Mouse (Mus musculus): ENCODE results near the gene Ephb1. TPM values are rescaled to one million over a fixed set of nuclear protein-coding genes. Genes with fewer than 3 reads are reported as not detected.

The Ephb1 gene
- polyA plus RNA-seq, 3 experiments from 2014 or later = not detected

DNA sequence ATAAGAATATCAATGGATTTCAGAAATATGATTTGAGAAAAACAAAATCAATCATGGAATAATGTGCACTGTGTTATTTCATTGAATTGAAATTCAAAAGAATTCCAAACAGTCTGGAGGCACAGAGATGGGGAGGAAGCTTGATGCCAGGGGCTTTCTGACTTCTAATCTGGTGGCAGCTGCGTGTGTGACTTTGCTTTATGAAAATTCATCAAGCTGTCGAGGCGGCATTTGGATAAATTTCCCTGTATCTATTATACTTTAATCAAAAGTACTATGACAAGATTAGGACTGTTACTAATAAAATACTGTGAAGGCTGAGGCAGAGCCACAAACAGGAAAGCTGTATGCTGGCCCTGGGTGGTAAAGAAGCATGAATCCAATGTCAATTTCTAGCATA is 451.1 kb downstream of the Ephb1 start:
- ATAC-seq = no peak

- no peak for ATAC-seq
These were observed 456.6 kb downstream of the Ephb1 start for GRCm38 (mm10) chr9:101897851-101898250.

GRCm38 (mm10) chr9:101883295-101883694 is 471.2 kb downstream of the Ephb1 start:
- ATAC-seq = no peak

- ATAC-seq = no peak
These were observed 477.1 kb downstream of the Ephb1 start for GRCm38 (mm10) chr9:101877109-101877987.

- ATAC-seq = no peak
These were observed 479.2 kb downstream of the Ephb1 start for GRCm38 (mm10) chr9:101875306-101875705.

Other genes starting within 250 kb of the Ephb1 start
- gene Ky, start 151.1 kb upstream of the Ephb1 start, polyA plus RNA-seq (2017; shearing (Covaris generic)) = under 1 TPM in 2 of 3 experiments, not detected in 1; 0.11 to 0.12 TPM